Mouse (Mus musculus) lung, postnatal 10 days (tissue): ENCODE measurements at regions not wholly inside any gene's neighbourhood (a gene's known extent, or its start where the extent isn't known, plus 50 kb on each side); places are given as distances from the start of the nearest gene placed in this dataset.

Experiments
- DNase-seq: peaks from one replicate; pipeline ENCODE4 v3.0.0; 2021

- no peak for DNase-seq
Observed at GRCm38 (mm10) chr1:78050231-78050630, 146.7 kb downstream of the Pax3 start.

GRCm38 (mm10) chr1:78032336-78032735 is 164.6 kb downstream of the Pax3 start:
- DNase-seq = no peak

GRCm38 (mm10) chr1:78021766-78022165 is 175.2 kb downstream of the Pax3 start:
- DNase-seq = no peak

GRCm38 (mm10) chr1:78021014-78021413 is 175.9 kb downstream of the Pax3 start:
- no peak for DNase-seq

- no peak for DNase-seq
Observed at GRCm38 (mm10) chr1:78017949-78018617, 178.9 kb downstream of the Pax3 start.

- no peak for DNase-seq
Observed at GRCm38 (mm10) chr1:78016541-78017267, 180.2 kb downstream of the Pax3 start.

- DNase-seq = no peak
Observed at GRCm38 (mm10) chr1:78015999-78016398, 180.9 kb downstream of the Pax3 start.

GRCm38 (mm10) chr1:78013396-78013795 is 183.5 kb downstream of the Pax3 start:
- DNase-seq = no peak

- peak; percentile 36 for DNase-seq
Observed at GRCm38 (mm10) chr1:78008811-78009410, 188.0 kb downstream of the Pax3 start.

GRCm38 (mm10) chr1:78004376-78004775 is 192.6 kb downstream of the Pax3 start:
- no peak for DNase-seq

GRCm38 (mm10) chr1:77998727-77999126 is 198.2 kb downstream of the Pax3 start:
- no peak for DNase-seq

- DNase-seq = peak; percentile 59
Observed at GRCm38 (mm10) chr1:77981528-77981927, 215.4 kb downstream of the Pax3 start.

GRCm38 (mm10) chr1:77978696-77979095 is 218.2 kb downstream of the Pax3 start:
- DNase-seq = peak; percentile 75

- no peak for DNase-seq
Observed at GRCm38 (mm10) chr1:77975941-77976340, 221.0 kb downstream of the Pax3 start.

- DNase-seq = peak; percentile 54
Observed at GRCm38 (mm10) chr1:77972301-77972717, 224.6 kb downstream of the Pax3 start.

- no peak for DNase-seq
Observed at GRCm38 (mm10) chr1:77964656-77965335, 232.1 kb downstream of the Pax3 start.

- DNase-seq = no peak
Observed at GRCm38 (mm10) chr1:77959309-77959708, 237.6 kb downstream of the Pax3 start.

GRCm38 (mm10) chr1:77957156-77957767 is 239.7 kb downstream of the Pax3 start:
- DNase-seq = no peak

GRCm38 (mm10) chr1:77947894-77948293 is 249.0 kb downstream of the Pax3 start:
- DNase-seq = no peak

GRCm38 (mm10) chr1:77944327-77944645 is 252.6 kb downstream of the Pax3 start:
- DNase-seq = no peak

- DNase-seq = no peak
Observed at GRCm38 (mm10) chr1:77943633-77944326, 253.2 kb downstream of the Pax3 start.

- DNase-seq = peak; percentile 33
Observed at GRCm38 (mm10) chr1:77943101-77943500, 253.8 kb downstream of the Pax3 start.
